Mouse (Mus musculus): Measurements from ENCODE around the gene Hist1h2af.
"Not testable (repeated sequence)": the region's sequence is repeated elsewhere in the genome, so short reads cannot be mapped to it uniquely, and the experiment has no call there.

The Hist1h2af gene

DNA sequence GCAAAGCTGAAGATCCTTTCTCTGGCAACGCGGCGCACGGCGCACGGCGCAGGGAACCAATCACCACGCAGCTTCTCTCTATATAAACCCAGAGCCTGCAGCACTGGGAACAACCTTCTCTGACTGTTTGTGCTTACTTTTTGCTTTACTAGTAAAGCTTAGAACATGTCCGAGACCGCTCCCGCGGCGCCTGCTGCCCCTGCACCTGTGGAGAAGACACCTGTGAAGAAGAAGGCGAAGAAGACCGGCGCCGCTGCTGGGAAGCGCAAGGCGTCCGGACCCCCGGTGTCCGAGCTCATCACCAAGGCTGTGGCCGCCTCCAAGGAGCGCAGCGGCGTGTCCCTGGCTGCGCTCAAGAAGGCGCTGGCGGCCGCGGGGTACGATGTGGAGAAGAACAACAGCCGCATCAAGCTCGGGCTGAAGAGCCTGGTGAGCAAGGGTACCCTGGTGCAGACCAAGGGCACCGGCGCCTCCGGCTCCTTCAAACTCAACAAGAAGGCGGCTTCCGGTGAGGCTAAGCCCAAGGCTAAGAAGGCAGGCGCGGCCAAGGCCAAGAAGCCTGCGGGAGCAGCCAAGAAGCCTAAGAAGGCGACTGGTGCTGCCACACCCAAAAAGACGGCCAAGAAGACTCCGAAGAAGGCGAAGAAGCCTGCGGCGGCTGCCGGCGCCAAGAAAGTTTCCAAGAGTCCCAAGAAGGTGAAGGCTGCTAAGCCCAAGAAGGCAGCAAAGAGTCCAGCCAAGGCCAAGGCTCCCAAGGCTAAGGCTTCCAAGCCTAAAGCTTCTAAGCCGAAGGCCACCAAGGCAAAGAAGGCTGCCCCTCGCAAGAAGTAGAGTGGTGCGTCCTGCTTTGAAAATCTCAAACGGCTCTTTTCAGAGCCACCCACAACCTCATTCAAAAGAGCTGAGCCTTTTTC lies 21.5 kb downstream of the Hist1h2af start:
- DNase-seq (ENCODE audit: low read depth, low spot score): peak; percentile 94

GRCm38 (mm10) chr13:23555839-23556416 lies 22.2 kb downstream of the Hist1h2af start:
- peak; percentile 99 for DNase-seq (ENCODE audit: low read depth, low spot score)

- DNase-seq (ENCODE audit: low read depth, low spot score): no peak
Measured at GRCm38 (mm10) chr13:23556906-23557305, 23.2 kb downstream of the Hist1h2af start.

- not testable (repeated sequence) for DNase-seq (ENCODE audit: low read depth, low spot score)
Measured at GRCm38 (mm10) chr13:23560699-23561098, 27.0 kb downstream of the Hist1h2af start.

- DNase-seq (ENCODE audit: low read depth, low spot score): not testable (repeated sequence)
Measured at GRCm38 (mm10) chr13:23561531-23561882, 27.8 kb downstream of the Hist1h2af start.

DNA sequence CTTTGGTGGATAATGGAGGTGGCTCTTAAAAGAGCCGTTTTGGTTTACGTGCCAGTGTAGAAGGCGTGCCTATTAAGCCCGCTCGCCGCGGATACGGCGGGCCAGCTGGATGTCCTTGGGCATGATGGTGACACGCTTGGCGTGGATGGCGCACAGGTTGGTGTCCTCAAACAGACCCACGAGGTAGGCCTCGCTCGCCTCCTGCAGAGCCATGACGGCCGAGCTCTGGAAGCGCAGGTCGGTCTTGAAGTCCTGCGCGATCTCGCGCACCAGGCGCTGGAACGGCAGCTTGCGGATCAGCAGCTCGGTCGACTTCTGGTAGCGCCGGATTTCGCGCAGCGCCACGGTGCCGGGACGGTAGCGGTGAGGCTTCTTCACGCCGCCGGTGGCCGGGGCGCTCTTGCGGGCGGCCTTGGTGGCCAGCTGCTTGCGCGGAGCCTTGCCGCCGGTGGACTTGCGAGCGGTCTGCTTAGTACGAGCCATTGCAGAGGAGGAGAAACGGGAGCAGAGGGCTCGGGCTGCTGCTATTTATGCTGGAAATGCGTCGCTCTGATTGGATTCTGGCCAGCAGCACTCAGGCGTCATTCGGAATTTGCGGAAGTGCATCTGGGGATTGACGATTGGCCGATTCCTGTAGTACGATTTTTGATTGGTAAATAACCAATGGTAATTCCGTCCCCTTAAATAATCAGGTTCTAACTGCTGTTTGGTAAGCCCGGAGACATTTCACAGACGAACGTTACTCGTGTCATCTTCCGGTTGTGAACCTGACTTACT lies 28.4 kb downstream of the Hist1h2af start, which contains the start of gene Hist1h3e:
Gene Hist1h3e (minus strand): TSS at position 487 of the 777 bp plus-strand sequence.
- DNase-seq (ENCODE audit: low read depth, low spot score): peak; percentile 99

GRCm38 (mm10) chr13:23562699-23563462 lies 29.2 kb downstream of the Hist1h2af start:
- peak; percentile 93 for DNase-seq (ENCODE audit: low read depth, low spot score)

DNA sequence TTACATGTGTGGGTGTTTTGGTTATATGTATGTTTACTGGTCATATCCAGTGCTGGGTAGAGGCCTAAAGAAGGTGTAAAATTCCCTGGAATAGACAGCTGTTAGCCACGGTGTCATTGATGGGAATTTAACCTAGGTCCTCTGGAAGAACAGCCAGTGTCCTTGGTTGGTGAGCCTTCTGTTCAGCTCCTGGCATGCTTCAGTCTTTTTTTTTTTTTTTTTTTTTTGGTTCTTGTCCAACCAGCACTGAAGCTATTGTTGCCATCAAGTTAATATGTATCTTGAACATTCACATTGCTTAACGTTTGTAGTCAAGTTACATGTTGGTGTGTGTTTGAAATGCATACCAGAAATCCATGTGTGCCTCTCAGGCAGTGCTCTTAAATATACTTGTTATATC lies 30.8 kb downstream of the Hist1h2af start:
- no peak for DNase-seq (ENCODE audit: low read depth, low spot score)

DNA sequence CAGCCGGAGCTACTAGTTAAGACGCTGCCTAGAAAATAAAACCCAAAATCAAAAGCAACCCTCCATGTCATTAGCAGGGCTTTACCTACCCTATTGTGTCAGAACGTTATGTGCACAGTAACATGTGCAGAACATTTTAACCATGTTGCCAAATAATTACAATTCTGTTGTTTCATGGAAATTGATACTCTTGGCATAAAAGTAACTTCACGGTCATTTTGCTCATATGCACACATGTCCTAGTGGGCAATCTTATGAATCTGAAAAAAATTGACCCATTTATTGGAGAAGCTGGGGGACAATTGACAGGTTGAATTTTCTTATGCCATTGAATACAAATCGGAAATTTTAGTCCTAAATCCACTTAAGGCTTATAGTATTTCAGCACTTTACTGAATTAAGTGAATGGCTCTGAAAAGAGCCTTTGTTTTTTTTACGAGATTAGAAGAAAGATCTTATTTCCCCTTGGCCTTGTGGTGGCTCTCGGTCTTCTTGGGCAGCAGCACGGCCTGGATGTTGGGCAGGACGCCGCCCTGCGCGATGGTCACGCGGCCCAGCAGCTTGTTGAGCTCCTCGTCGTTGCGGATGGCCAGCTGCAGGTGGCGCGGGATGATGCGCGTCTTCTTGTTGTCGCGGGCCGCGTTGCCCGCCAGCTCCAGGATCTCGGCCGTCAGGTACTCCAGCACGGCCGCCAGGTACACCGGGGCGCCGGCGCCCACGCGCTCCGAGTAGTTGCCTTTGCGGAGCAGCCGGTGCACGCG lies 36.7 kb downstream of the Hist1h2af start:
- peak; percentile 62 for DNase-seq (ENCODE audit: low read depth, low spot score)

DNA sequence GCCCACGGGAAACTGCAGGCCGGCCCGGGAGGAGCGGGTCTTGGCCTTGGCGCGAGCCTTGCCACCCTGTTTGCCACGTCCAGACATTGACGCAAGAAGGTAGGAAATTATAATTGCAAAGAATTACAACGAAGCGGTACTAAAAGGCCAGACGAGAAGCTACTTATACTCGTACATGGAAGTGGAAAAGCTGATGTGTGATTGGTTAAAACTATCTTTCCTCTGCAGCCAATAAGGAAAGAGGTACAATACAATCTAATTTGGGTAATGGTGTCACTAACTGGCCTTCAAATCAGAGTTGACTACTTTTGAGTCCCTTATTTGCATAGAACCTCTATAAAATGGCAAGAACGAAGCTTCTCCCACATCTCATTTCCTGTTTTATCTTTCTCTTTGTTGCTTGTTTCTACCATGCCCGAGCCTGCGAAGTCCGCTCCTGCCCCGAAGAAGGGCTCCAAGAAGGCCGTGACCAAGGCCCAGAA lies 37.4 kb downstream of the Hist1h2af start, which contains the start of the genes Hist1h2ae and Hist1h2bg:
Gene Hist1h2ae (minus strand): TSS at position 199 of the 482 bp plus-strand sequence.
Gene Hist1h2bg (plus strand): TSS at position 375 of the 482 bp plus-strand sequence.
- DNase-seq (ENCODE audit: low read depth, low spot score): peak; percentile 99

- DNase-seq (ENCODE audit: low read depth, low spot score): peak; percentile 75
Measured at GRCm38 (mm10) chr13:23571504-23572217, 38.0 kb downstream of the Hist1h2af start.

DNA sequence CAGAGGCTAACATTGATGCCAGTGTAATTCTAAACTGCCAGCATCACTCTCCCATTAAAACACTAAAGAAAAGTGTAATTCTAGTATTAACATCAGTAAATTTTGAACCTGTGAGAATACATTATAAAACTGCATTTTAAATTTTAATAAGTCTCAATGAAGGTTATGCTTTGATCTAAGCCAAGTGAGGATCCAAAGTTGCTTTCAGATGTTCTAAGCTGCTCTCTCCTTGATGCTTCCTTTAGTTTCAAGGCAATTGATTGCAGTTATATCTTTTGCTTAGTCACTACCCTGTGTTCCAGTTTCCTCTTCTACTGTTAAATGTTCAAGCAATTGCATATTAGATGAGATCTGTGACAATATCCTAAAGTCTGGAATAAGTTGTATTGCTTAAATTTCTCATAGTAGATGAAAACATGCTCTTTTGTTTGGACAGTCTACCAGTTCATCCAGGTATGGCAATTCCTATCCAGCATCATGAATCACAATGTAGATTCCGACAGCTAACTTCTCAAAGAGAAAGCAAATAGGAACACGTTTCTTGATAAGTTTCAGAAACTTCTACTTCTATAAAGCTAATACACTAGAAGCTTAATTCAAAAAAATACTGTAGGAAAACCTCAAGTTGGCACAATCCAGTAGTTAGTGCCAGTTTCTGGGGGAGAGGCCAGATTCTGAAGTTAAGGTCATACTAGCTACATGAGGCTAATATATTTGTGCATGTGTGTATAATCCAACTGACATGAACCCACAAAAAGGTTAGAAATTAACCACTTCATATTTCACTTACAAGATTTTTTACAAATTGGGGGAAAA lies 38.7 kb downstream of the Hist1h2af start:
- DNase-seq (ENCODE audit: low read depth, low spot score): peak; percentile 57

- DNase-seq (ENCODE audit: low read depth, low spot score): peak; percentile 51
Measured at GRCm38 (mm10) chr13:23573034-23573897, 39.6 kb downstream of the Hist1h2af start.

DNA sequence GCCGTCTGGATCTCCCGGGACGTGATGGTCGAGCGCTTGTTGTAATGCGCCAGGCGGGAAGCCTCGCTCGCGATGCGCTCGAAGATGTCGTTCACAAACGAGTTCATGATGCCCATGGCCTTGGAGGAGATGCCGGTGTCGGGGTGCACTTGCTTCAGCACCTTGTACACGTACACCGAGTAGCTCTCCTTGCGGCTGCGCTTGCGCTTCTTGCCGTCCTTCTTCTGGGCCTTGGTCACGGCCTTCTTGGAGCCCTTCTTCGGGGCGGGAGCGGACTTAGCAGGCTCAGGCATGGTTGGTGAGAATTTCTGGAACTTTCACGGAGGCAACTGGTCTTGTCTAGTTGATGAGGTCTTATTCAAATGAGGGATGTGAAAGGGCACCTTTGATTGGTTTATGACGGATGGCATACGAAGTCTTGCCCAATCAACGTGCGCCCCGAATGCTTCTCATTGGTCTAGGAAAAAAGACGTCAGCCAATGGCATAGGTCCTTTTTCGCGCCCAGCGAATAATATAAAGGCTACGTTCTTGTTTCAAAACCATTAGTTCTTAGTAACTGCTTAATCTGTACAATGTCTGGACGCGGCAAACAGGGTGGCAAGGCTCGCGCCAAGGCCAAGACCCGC lies 40.3 kb downstream of the Hist1h2af start, which contains the start of the genes Hist1h2bf and Hist1h2ad:
Gene Hist1h2bf (minus strand): TSS at position 299 of the 627 bp plus-strand sequence.
Gene Hist1h2ad (plus strand): TSS at position 484 of the 627 bp plus-strand sequence.
- DNase-seq (ENCODE audit: low read depth, low spot score): peak; percentile 100

- peak; percentile 62 for DNase-seq (ENCODE audit: low read depth, low spot score)
Measured at GRCm38 (mm10) chr13:23574546-23575170, 41.0 kb downstream of the Hist1h2af start.

- DNase-seq (ENCODE audit: low read depth, low spot score): peak; percentile 91
Measured at GRCm38 (mm10) chr13:23575271-23575851, 41.7 kb downstream of the Hist1h2af start, which contains the start of gene Hist1h3d. TSS of gene Hist1h3d (plus strand) at chr13:23575763.
